In the genomic region with DNA sequence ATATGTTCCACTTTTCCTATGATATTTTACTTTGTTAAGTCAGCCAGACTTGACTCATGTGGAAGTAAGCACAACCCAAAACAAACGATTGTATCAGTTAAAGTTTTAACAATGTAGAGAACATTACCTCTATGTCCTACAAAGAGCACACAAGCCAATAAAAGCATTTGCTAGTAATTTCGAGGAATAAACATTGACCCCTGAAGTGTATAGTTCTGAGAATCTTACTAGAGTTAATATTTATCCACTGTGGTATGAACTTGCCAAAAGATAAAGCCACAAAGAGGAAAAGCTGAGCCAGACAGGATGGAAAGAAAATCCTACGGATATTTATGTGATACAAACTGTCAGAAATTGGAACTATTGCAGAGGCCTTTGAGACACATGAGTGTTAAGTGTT, we compare ENCODE assay signal across 20 mouse cellular contexts.
"Had no signal": no experiment of that assay in that cellular context is flagged by ENCODE, and none has a peak within 500 bp of the region (broad histone marks: within the 10 kb centered on the region; RNA-seq: fewer than 3 reads in every experiment).

No protein-coding gene starts in this region.

- DNase-seq: kidney, adult 11 months; kidney, adult 8-10 months; kidney, postnatal 25 days; layer of hippocampus, adult 9-11 months; lung, adult 2 months; lung, postnatal 10 days; lung, postnatal 4 days; retina, postnatal 1 day; right cerebral cortex, postnatal 25 days; spleen, adult 18-20 months; thymus, adult 18-20 months; thymus, postnatal 36 days had no signal

- H3K36me3 ChIP-seq: liver, embryonic 15.5 days; midbrain, embryonic 15.5 days; neural tube, embryonic 13.5 days; stomach, embryonic 15.5 days had no signal

- H3K9ac ChIP-seq: liver, embryonic 15.5 days; midbrain, embryonic 15.5 days; neural tube, embryonic 13.5 days; stomach, embryonic 15.5 days had no signal

- H3K9me3 ChIP-seq: liver, embryonic 15.5 days; midbrain, embryonic 15.5 days; neural tube, embryonic 13.5 days; stomach, embryonic 15.5 days had no signal

- H3K4me3 ChIP-seq: layer of hippocampus, adult 2 months; liver, embryonic 15.5 days; midbrain, embryonic 15.5 days; myocyte; neural tube, embryonic 13.5 days; stomach, embryonic 15.5 days had no signal

- H3K4me1 ChIP-seq: liver, embryonic 15.5 days; midbrain, embryonic 15.5 days; neural tube, embryonic 13.5 days; stomach, embryonic 15.5 days had no signal

- H3K27me3 ChIP-seq: liver, embryonic 15.5 days; midbrain, embryonic 15.5 days; neural tube, embryonic 13.5 days; stomach, embryonic 15.5 days had no signal

- ATAC-seq: midbrain, embryonic 15.5 days had no signal

- H3K4me2 ChIP-seq: liver, embryonic 11.5 days; liver, embryonic 15.5 days; midbrain, embryonic 11.5 days; midbrain, embryonic 15.5 days; neural tube, embryonic 13.5 days; stomach, embryonic 15.5 days had no signal

- H3K27ac ChIP-seq: layer of hippocampus, adult 2 months; liver, embryonic 15.5 days; midbrain, embryonic 15.5 days; neural tube, embryonic 13.5 days; stomach, embryonic 15.5 days had no signal
